Mouse (Mus musculus) testis, adult 2 months (tissue): ENCODE results near the gene Fhl2. TPM values are rescaled to one million over a fixed set of nuclear protein-coding genes. Genes with fewer than 3 reads are reported as not detected.

ENCODE experiments used
- H3K27ac ChIP-seq: fragments of 200-500 bp; 2 replicates; pipeline ENCODE4 v1.5.1; 2012; ENCODE audit warnings: low read depth, low read length; ENCODE audit not compliant: control insufficient read depth, insufficient read depth
- H3K27me3 ChIP-seq: fragments of 200-500 bp; 2 replicates; pipeline ENCODE4 v1.6.1; 2012; ENCODE audit warnings: mild to moderate bottlenecking, low read length, moderate library complexity; ENCODE audit not compliant: control insufficient read depth, insufficient read depth
- H3K36me3 ChIP-seq: fragments of 200-500 bp; 2 replicates; pipeline ENCODE4 v1.6.1; 2012; ENCODE audit warnings: mild to moderate bottlenecking, low read length; ENCODE audit not compliant: control insufficient read depth, insufficient read depth
- H3K4me1 ChIP-seq: fragments of 200-500 bp; 2 replicates; pipeline ENCODE4 v1.6.1; 2012; ENCODE audit warnings: low read length; ENCODE audit not compliant: control insufficient read depth, insufficient read depth
- H3K4me3 ChIP-seq: fragments of 200-500 bp; 2 replicates; pipeline ENCODE4 v1.5.1; 2012; ENCODE audit warnings: low read depth, mild to moderate bottlenecking, low read length, moderate library complexity, mixed read lengths; ENCODE audit not compliant: control insufficient read depth
- CTCF ChIP-seq: fragments of 200-500 bp; IDR thresholded peaks from 2 replicates; pipeline ENCODE4 v1.5.1; 2012; ENCODE audit warnings: low read depth, mild to moderate bottlenecking, inconsistent platforms, low read length, moderate library complexity; ENCODE audit not compliant: control insufficient read depth, insufficient read depth, insufficient replicate concordance
- POLR2A ChIP-seq: fragments of 200-500 bp; IDR thresholded peaks from 2 replicates; pipeline ENCODE4 v1.6.1; 2012; ENCODE audit warnings: low read depth, mild to moderate bottlenecking, inconsistent platforms, low read length, moderate library complexity; ENCODE audit not compliant: control insufficient read depth
- polyA plus RNA-seq: library from polyadenylated mRNA; depleted of rRNA; stranded (reverse); fragments of >200 nt; gene quantifications from 2 replicates; pipeline ENCODE4 v1.2.3, GENCODE M21; 2012

Gene Fhl2
- polyA plus RNA-seq, 1 experiment: 13.7 TPM

GRCm38 (mm10) chr1:43224943-43225342, 28.2 kb upstream of the Fhl2 start:
- Histone ChIP-seq H3K4me1 (no peaks in the 10 kb centered on the region), H3K27me3 (no peaks in the 10 kb centered on the region), H3K36me3 (no peaks in the 10 kb centered on the region), H3K4me3 (no peak overlapping the region), H3K27ac (no peak overlapping the region)
- TF ChIP-seq CTCF (no peak), POLR2A (no peak)

- H3K4me1 ChIP-seq: no peaks in the 10 kb centered on the region
- TF ChIP-seq CTCF: no peak
- TF ChIP-seq POLR2A: no peak
- H3K27ac ChIP-seq: no peak overlapping the region
- no peak overlapping the region for H3K4me3 ChIP-seq
- H3K36me3 ChIP-seq: no peaks in the 10 kb centered on the region
- H3K27me3 ChIP-seq: no peaks in the 10 kb centered on the region
Measured at GRCm38 (mm10) chr1:43224171-43224570, 27.4 kb upstream of the Fhl2 start.

GRCm38 (mm10) chr1:43223097-43223496, 26.3 kb upstream of the Fhl2 start:
- Histone ChIP-seq H3K4me3 (no peak overlapping the region), H3K27me3 (no peaks in the 10 kb centered on the region), H3K4me1 (no peaks in the 10 kb centered on the region), H3K27ac (no peak overlapping the region), H3K36me3 (no peaks in the 10 kb centered on the region)
- no peak for TF ChIP-seq CTCF
- TF ChIP-seq POLR2A: no peak

- Histone ChIP-seq H3K27me3 (no peaks in the 10 kb centered on the region), H3K36me3 (no peaks in the 10 kb centered on the region), H3K4me3 (no peak overlapping the region), H3K27ac (peak overlapping the region; percentile 2; the same call in 1 of the 2 replicates), H3K4me1 (no peaks in the 10 kb centered on the region)
- TF ChIP-seq CTCF (no peak), POLR2A (no peak)
Measured at GRCm38 (mm10) chr1:43218016-43218680, 21.4 kb upstream of the Fhl2 start.

- H3K4me1 ChIP-seq: no peaks in the 10 kb centered on the region
- H3K27ac ChIP-seq: no peak overlapping the region
- no peak overlapping the region for H3K4me3 ChIP-seq
- H3K36me3 ChIP-seq: no peaks in the 10 kb centered on the region
- TF ChIP-seq POLR2A (no peak), CTCF (no peak)
- H3K27me3 ChIP-seq: no peaks in the 10 kb centered on the region
Measured at GRCm38 (mm10) chr1:43215601-43216000, 18.8 kb upstream of the Fhl2 start.

GRCm38 (mm10) chr1:43211274-43211673, 14.5 kb upstream of the Fhl2 start:
- TF ChIP-seq CTCF: no peak
- no peak for TF ChIP-seq POLR2A
- Histone ChIP-seq H3K27ac (no peak overlapping the region), H3K4me3 (no peak overlapping the region), H3K27me3 (no peaks in the 10 kb centered on the region), H3K36me3 (no peaks in the 10 kb centered on the region), H3K4me1 (no peaks in the 10 kb centered on the region)

- TF ChIP-seq CTCF (no peak), POLR2A (no peak)
- H3K36me3 ChIP-seq: no peaks in the 10 kb centered on the region
- H3K4me3 ChIP-seq: no peak overlapping the region
- no peaks in the 10 kb centered on the region for H3K27me3 ChIP-seq
- no peaks in the 10 kb centered on the region for H3K4me1 ChIP-seq
- H3K27ac ChIP-seq: no peak overlapping the region
Measured at GRCm38 (mm10) chr1:43210285-43210684, 13.5 kb upstream of the Fhl2 start.

- H3K27me3 ChIP-seq: no peaks in the 10 kb centered on the region
- TF ChIP-seq POLR2A: no peak
- no peak for TF ChIP-seq CTCF
- H3K27ac ChIP-seq: no peak overlapping the region
- no peaks in the 10 kb centered on the region for H3K36me3 ChIP-seq
- H3K4me1 ChIP-seq: no peaks in the 10 kb centered on the region
- H3K4me3 ChIP-seq: no peak overlapping the region
Measured at GRCm38 (mm10) chr1:43207147-43207546, 10.4 kb upstream of the Fhl2 start.

- no peaks in the 10 kb centered on the region for H3K36me3 ChIP-seq
- no peaks in the 10 kb centered on the region for H3K27me3 ChIP-seq
- no peak overlapping the region for H3K27ac ChIP-seq
- H3K4me3 ChIP-seq: no peak overlapping the region
- no peaks in the 10 kb centered on the region for H3K4me1 ChIP-seq
- TF ChIP-seq CTCF (no peak), POLR2A (no peak)
Measured at GRCm38 (mm10) chr1:43203282-43203681, 6.5 kb upstream of the Fhl2 start.
